28 mouse cellular contexts compared by ENCODE assay signal in the genomic region with DNA sequence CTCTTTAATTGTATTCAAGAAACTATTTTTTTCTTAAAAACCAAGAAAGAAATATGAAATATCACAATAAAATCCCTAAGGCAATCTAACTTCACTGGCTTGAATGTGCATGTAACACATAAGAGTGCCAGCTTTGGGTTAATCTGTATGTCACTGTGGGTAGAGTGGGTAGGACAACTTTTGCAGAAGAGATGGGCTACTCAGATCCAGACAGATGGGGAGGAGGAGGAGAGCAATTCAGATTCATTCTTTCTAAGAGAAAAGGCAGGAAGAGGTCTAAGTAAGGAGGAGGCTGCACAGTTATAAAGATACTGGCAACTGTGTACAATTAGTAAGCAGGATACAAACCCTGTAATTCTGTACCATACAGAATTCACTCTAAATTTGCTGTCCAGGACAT.
A peak's percentile ranks its signal among the peaks of the same experiment; 100 is the strongest.
DNase-seq lines count a peak whose midpoint lies in the region; ATAC-seq and TF ChIP-seq lines count a peak whose summit lies in the region.
"Had no signal": no experiment of that assay in that cellular context is flagged by ENCODE, and none has a peak within 500 bp of the region (broad histone marks: within the 10 kb centered on the region; RNA-seq: fewer than 3 reads in every experiment).

No protein-coding gene starts in this region.

- no peak for TF ChIP-seq POLR2A in thymus, adult 2 months (IDR thresholded peaks at IDR 0.05; ENCODE audit: control insufficient read depth, extremely low read depth, insufficient read depth, low read length, poor library complexity)

- no peak overlapping the region for H3K27ac ChIP-seq in thymus, adult 2 months (ENCODE audit: control insufficient read depth, insufficient read depth, low read length)
- H3K27ac ChIP-seq: embryonic facial prominence, embryonic 13.5 days; embryonic facial prominence, embryonic 15.5 days; forebrain, embryonic 10.5 days; forebrain, embryonic 12.5 days had no signal

- DNase-seq in frontal cortex, postnatal 10 days (ENCODE audit: low spot score in 2 of 2): no peak
- peak; percentile 25 to 36 for DNase-seq in frontal cortex, postnatal 36 days (ENCODE audit: low spot score in 2 of 2)
- no peak for DNase-seq in frontal cortex, postnatal 25 days (ENCODE audit: low spot score in 2 of 2)
- DNase-seq in right cerebral cortex, adult 18-20 months: peak; percentile 58
- no peak for DNase-seq in right cerebral cortex, postnatal 25 days
- DNase-seq in thymus, adult 2 months: no peak
- DNase-seq: adrenal gland, adult 8-10 months; adrenal gland, postnatal 14 days; adrenal gland, postnatal 36 days; B cell, adult 2 months; cerebellum, adult 11 months; cerebellum, adult 18-20 months; cerebellum, adult 8-10 months; cerebellum, adult 9-11 months; cerebellum, postnatal 14 days; cerebellum, postnatal 36 days; embryo, embryonic 11 days had no signal

- peak; percentile 98 for ATAC-seq in frontal cortex, adult (ENCODE audit: low TSS enrichment)
- ATAC-seq: activated CD4-positive, CD25-positive, alpha-beta regulatory T cell, adult 4 months; CD4-positive, CD25-positive, alpha-beta regulatory T cell, adult 4 months; forebrain, embryonic 14.5 days; Patski had no signal

- H3K4me1 ChIP-seq in thymus, adult 2 months (replicated peaks; ENCODE audit: control insufficient read depth, insufficient read depth, low read length): no peaks in the 10 kb centered on the region
- H3K4me1 ChIP-seq: embryonic facial prominence, embryonic 13.5 days; embryonic facial prominence, embryonic 15.5 days; forebrain, embryonic 10.5 days; forebrain, embryonic 12.5 days had no signal

- no peak for TF ChIP-seq CTCF in thymus, adult 2 months (IDR thresholded peaks at IDR 0.05; ENCODE audit: borderline replicate concordance, control insufficient read depth, extremely low read depth, insufficient read depth, low read length, poor library complexity)

- no peak overlapping the region for H3K4me3 ChIP-seq in thymus, adult 2 months (ENCODE audit: control insufficient read depth, insufficient read depth, low read length)
- H3K4me3 ChIP-seq: embryonic facial prominence, embryonic 13.5 days; embryonic facial prominence, embryonic 15.5 days; erythroblast, embryonic 14.5 days; forebrain, embryonic 10.5 days; forebrain, embryonic 12.5 days had no signal

- H3K36me3 ChIP-seq in thymus, adult 2 months (ENCODE audit: control insufficient read depth, insufficient read depth, low read length): no peaks in the 10 kb centered on the region
- H3K36me3 ChIP-seq: embryonic facial prominence, embryonic 13.5 days; embryonic facial prominence, embryonic 15.5 days; forebrain, embryonic 10.5 days; forebrain, embryonic 12.5 days had no signal

- no peaks in the 10 kb centered on the region for H3K27me3 ChIP-seq in thymus, adult 2 months (ENCODE audit: control insufficient read depth, insufficient read depth, low read length)
- H3K27me3 ChIP-seq: CH12.LX; embryonic facial prominence, embryonic 13.5 days; embryonic facial prominence, embryonic 15.5 days; forebrain, embryonic 12.5 days; Patski had no signal

Comparison
In these comparisons a context has a peak if more than half of its experiments do, and no peak if none do; other contexts are left out.
1. DNase-seq: peak in frontal cortex, postnatal 36 days (2 of 2) and right cerebral cortex, adult 18-20 months (single experiment); none in frontal cortex, postnatal 10 days (0 of 2), frontal cortex, postnatal 25 days (0 of 2), right cerebral cortex, postnatal 25 days (single experiment) and thymus, adult 2 months (single experiment).